Comparison of ENCODE assay signal across 18 mouse cellular contexts in genomic region chr16:73670516-73670915, GRCm38 (mm10).
"Had no signal": no experiment of that assay in that cellular context is flagged by ENCODE, and none has a peak within 500 bp of the region (broad histone marks: within the 10 kb centered on the region; RNA-seq: fewer than 3 reads in every experiment).

No protein-coding gene starts in this region.

- ATAC-seq: midbrain, embryonic 13.5 days; midbrain, embryonic 16.5 days had no signal

- DNase-seq: lung, adult 18-20 months; lung, embryonic 14.5 days; lung, postnatal 10 days; lung, postnatal 4 days; retina, postnatal 1 day; right cerebral cortex, adult 18-20 months; right cerebral cortex, postnatal 25 days; right cerebral cortex, postnatal 4 days; spleen, adult 18-20 months; thymus, adult 18-20 months; thymus, postnatal 14 days; thymus, postnatal 36 days had no signal

- H3K36me3 ChIP-seq: midbrain, embryonic 10.5 days; midbrain, embryonic 13.5 days; neural tube, embryonic 13.5 days; neural tube, embryonic 15.5 days had no signal

- H3K9me3 ChIP-seq: midbrain, embryonic 10.5 days; midbrain, embryonic 13.5 days; neural tube, embryonic 13.5 days; neural tube, embryonic 15.5 days had no signal

- H3K4me1 ChIP-seq: midbrain, embryonic 10.5 days; midbrain, embryonic 13.5 days; neural tube, embryonic 13.5 days; neural tube, embryonic 15.5 days had no signal

- H3K27ac ChIP-seq: midbrain, embryonic 10.5 days; midbrain, embryonic 13.5 days; neural tube, embryonic 13.5 days; neural tube, embryonic 15.5 days had no signal

- H3K9ac ChIP-seq: lung, embryonic 14.5 days; midbrain, embryonic 13.5 days; neural tube, embryonic 13.5 days; neural tube, embryonic 15.5 days had no signal

- H3K4me2 ChIP-seq: lung, embryonic 14.5 days; midbrain, embryonic 13.5 days; neural tube, embryonic 13.5 days; neural tube, embryonic 15.5 days had no signal

- H3K4me3 ChIP-seq: midbrain, embryonic 10.5 days; midbrain, embryonic 13.5 days; myocyte; neural tube, embryonic 13.5 days; neural tube, embryonic 15.5 days had no signal

- H3K27me3 ChIP-seq: midbrain, embryonic 13.5 days; neural tube, embryonic 13.5 days; neural tube, embryonic 15.5 days had no signal
